Mouse (Mus musculus): ENCODE measurements around the gene Phactr3. TPM values are rescaled to one million over a fixed set of nuclear protein-coding genes. Genes with fewer than 3 reads are reported as not detected.

The Phactr3 gene
- polyA plus RNA-seq, 1 experiment from 2014 or later: 0.38 TPM

Other genes with a start within 250 kb of the Phactr3 start
- 3.0 and 3.4 TPM in 2 replicates for gene Gm14327, start 221.9 kb upstream of the Phactr3 start, polyA plus RNA-seq (2015; fragmentation: Nextera tagmentation; extraction: Ambion mirVana)
- gene Zfp972, start 193.4 kb upstream of the Phactr3 start, polyA plus RNA-seq (2015; fragmentation: Nextera tagmentation; extraction: Ambion mirVana): 0.35 and 0.68 TPM in 2 replicates
- gene Gm14326, start 161.7 kb upstream of the Phactr3 start, polyA plus RNA-seq (2015; fragmentation: Nextera tagmentation; extraction: Ambion mirVana): 18.0 and 18.3 TPM in 2 replicates
- 8.9 and 10.3 TPM in 2 replicates for gene Zfp971, start 95.7 kb upstream of the Phactr3 start, polyA plus RNA-seq (2015; fragmentation: Nextera tagmentation; extraction: Ambion mirVana)
- gene Zfp931, start 40.5 kb upstream of the Phactr3 start, polyA plus RNA-seq (2015; fragmentation: Nextera tagmentation; extraction: Ambion mirVana): 14.2 and 15.8 TPM in 2 replicates